Mouse (Mus musculus) limb, embryonic 15.5 days (tissue): ENCODE measurements at regions not wholly inside any gene's neighbourhood (a gene's known extent, or its start where the extent isn't known, plus 50 kb on each side); places are given as distances from the start of the nearest gene placed in this dataset.

ENCODE experiments used
- ATAC-seq: fragments of 200-750 bp; cut with Nextera tagmentation; 2 replicates; pipeline ENCODE4 v1.8.0; 2017; ENCODE audit warnings: low read depth, moderate TSS enrichment; ENCODE audit not compliant: insufficient number of reproducible peaks, low FRiP score, low TSS enrichment
- H3K27ac ChIP-seq: fragments of 300-500 bp; sonication (generic); 2 replicates; pipeline ENCODE4 v1.5.1; 2015; ENCODE audit warnings: moderate library complexity, mild to moderate bottlenecking, inconsistent platforms
- H3K27me3 ChIP-seq: fragments of 300-500 bp; sonication (generic); 2 replicates; pipeline ENCODE4 v1.6.1; 2015; ENCODE audit warnings: inconsistent platforms
- H3K36me3 ChIP-seq: fragments of 300-500 bp; sonication (generic); 2 replicates; pipeline ENCODE4 v1.6.1; 2015; ENCODE audit warnings: inconsistent platforms
- H3K4me1 ChIP-seq: fragments of 300-500 bp; sonication (generic); 2 replicates; pipeline ENCODE4 v1.6.1; 2015; ENCODE audit warnings: inconsistent platforms
- H3K4me2 ChIP-seq: fragments of 300-500 bp; sonication (generic); 2 replicates; pipeline ENCODE4 v1.6.1; 2015; ENCODE audit warnings: mild to moderate bottlenecking, inconsistent platforms
- H3K4me3 ChIP-seq: fragments of 300-500 bp; sonication (generic); 2 replicates; pipeline ENCODE4 v1.5.1; 2015; ENCODE audit warnings: mild to moderate bottlenecking, inconsistent platforms
- H3K9ac ChIP-seq: fragments of 300-500 bp; sonication (generic); 2 replicates; pipeline ENCODE4 v1.6.1; 2015; ENCODE audit warnings: inconsistent platforms
- H3K9me3 ChIP-seq: fragments of 300-500 bp; sonication (generic); 2 replicates; pipeline ENCODE4 v1.6.1; 2016; ENCODE audit warnings: inconsistent platforms
- WGBS: fragments of 180-500 bp; shearing (Covaris S2); methylation state at CpG from one replicate; pipeline ENCODE4 v1.1.7; 2015; 5-methylcytosine and 5-hydroxymethylcytosine counted together

DNA sequence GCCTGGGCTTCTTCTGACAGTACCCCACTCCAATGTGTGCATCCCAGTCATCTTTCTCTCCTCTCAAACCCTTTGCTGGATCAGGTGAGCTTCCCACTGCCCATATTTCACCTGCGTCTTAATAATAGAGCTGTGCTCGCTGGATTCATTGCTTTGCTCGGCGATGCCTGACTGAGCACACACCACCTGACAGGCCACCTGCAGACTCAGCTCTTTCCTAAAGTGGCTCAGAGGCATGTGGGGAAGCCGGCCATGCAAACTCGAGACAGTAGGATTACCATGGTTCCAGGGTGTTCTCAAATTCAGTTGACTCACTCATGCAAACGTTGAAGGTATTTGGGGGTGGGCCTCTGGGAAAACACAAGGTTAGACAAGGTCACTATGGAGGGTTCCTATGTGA is 131.8 kb upstream of the Sh3bp4 start:
- no peaks in the 10 kb centered on the region for H3K4me1 ChIP-seq
- H3K4me3 ChIP-seq = no peak overlapping the region
- H3K27me3 ChIP-seq = no peaks in the 10 kb centered on the region
- no peaks in the 10 kb centered on the region for H3K36me3 ChIP-seq
- H3K27ac ChIP-seq = no peak overlapping the region
- H3K4me2 ChIP-seq = no peak overlapping the region
- WGBS = 59% methylated on average over 7 of the region's 7 CpGs
- no peak overlapping the region for H3K9ac ChIP-seq
- 0 out of 2 replicates have a peak, but pooled peaks cover 3% of the 10 kb centered on the region for H3K9me3 ChIP-seq
- no peak for ATAC-seq

- no peaks in the 10 kb centered on the region for H3K36me3 ChIP-seq
- H3K27me3 ChIP-seq = no peaks in the 10 kb centered on the region
- H3K4me1 ChIP-seq = no peaks in the 10 kb centered on the region
- ATAC-seq = no peak
- no peak overlapping the region for H3K4me3 ChIP-seq
- H3K9ac ChIP-seq = no peak overlapping the region
- H3K4me2 ChIP-seq = no peak overlapping the region
- 41% methylated on average over 8 of the region's 8 CpGs for WGBS
- no peaks in the 10 kb centered on the region for H3K9me3 ChIP-seq
- H3K27ac ChIP-seq = no peak overlapping the region
Measured at GRCm38 (mm10) chr1:88943039-88943438, 127.2 kb upstream of the Sh3bp4 start.

DNA sequence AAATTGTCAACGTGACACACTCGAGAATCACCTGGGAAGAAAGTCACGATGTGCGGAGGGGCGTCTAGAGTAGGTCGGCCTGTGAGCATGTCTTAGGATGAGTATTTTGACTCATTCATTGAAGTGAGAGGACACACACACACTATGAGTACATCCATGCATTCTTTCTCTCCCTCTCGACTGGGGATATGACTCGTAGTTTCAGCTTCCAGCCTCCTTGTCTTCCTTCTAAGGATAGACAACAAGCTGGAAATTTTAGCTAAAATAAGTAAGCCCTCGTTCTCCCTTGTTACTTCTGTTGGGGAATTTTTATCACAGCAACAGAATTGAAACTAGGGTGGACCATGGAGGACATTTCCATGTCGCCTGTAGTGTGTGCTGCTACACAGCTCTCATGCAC is 124.3 kb upstream of the Sh3bp4 start:
- Histone ChIP-seq H3K9me3 (0 out of 2 replicates have a peak, but pooled peaks cover 3% of the 10 kb centered on the region), H3K4me1 (no peaks in the 10 kb centered on the region), H3K4me2 (no peak overlapping the region), H3K27ac (no peak overlapping the region), H3K36me3 (no peaks in the 10 kb centered on the region), H3K27me3 (no peaks in the 10 kb centered on the region), H3K9ac (no peak overlapping the region), H3K4me3 (no peak overlapping the region)
- ATAC-seq = no peak
- WGBS = 84% methylated on average over 10 of the region's 10 CpGs

DNA sequence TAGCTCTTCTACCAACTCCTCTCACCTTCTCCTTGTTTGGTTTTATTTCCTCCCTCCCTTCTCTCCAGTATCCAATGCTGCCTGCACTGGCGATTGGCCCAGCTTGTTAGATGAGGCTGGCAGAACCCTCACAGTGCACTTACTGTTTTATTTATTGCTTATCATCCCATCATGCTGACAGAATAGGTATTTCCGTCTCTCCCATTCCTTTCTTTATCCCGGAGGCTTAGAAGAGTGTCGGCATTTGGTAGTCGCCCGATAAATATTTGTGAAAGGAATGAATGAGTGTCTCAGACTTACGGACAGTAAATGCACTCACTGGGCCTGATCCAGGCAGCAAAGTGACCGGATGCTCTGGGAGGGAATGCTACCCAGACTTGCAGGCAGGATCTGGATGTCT is 123.8 kb upstream of the Sh3bp4 start:
- Histone ChIP-seq H3K27ac (no peak overlapping the region), H3K4me3 (no peak overlapping the region), H3K27me3 (no peaks in the 10 kb centered on the region), H3K4me1 (no peaks in the 10 kb centered on the region), H3K9me3 (0 out of 2 replicates have a peak, but pooled peaks cover 3% of the 10 kb centered on the region), H3K36me3 (no peaks in the 10 kb centered on the region), H3K4me2 (no peak overlapping the region), H3K9ac (no peak overlapping the region)
- ATAC-seq = no peak
- WGBS = 80% methylated on average over 8 of the region's 8 CpGs

GRCm38 (mm10) chr1:88949911-88950310 is 120.3 kb upstream of the Sh3bp4 start:
- H3K4me2 ChIP-seq = no peak overlapping the region
- no peaks in the 10 kb centered on the region for H3K27me3 ChIP-seq
- H3K9me3 ChIP-seq = 0 out of 2 replicates have a peak, but pooled peaks cover 3% of the 10 kb centered on the region
- no peak overlapping the region for H3K27ac ChIP-seq
- ATAC-seq = no peak
- no peaks in the 10 kb centered on the region for H3K4me1 ChIP-seq
- H3K4me3 ChIP-seq = no peak overlapping the region
- no peak overlapping the region for H3K9ac ChIP-seq
- no peaks in the 10 kb centered on the region for H3K36me3 ChIP-seq
- WGBS = 86% methylated on average over 1 of the region's 1 CpGs

GRCm38 (mm10) chr1:88953516-88953915 is 116.7 kb upstream of the Sh3bp4 start:
- Histone ChIP-seq H3K9me3 (0 out of 2 replicates have a peak, but pooled peaks cover 3% of the 10 kb centered on the region), H3K27me3 (no peaks in the 10 kb centered on the region), H3K4me1 (no peaks in the 10 kb centered on the region), H3K27ac (no peak overlapping the region), H3K4me2 (no peak overlapping the region), H3K9ac (no peak overlapping the region), H3K36me3 (no peaks in the 10 kb centered on the region), H3K4me3 (no peak overlapping the region)
- ATAC-seq = no peak
- 82% methylated on average over 4 of the region's 4 CpGs for WGBS

GRCm38 (mm10) chr1:88954784-88955183 is 115.4 kb upstream of the Sh3bp4 start:
- ATAC-seq = no peak
- Histone ChIP-seq H3K27ac (no peak overlapping the region), H3K4me2 (no peak overlapping the region), H3K9ac (no peak overlapping the region), H3K4me1 (no peaks in the 10 kb centered on the region), H3K4me3 (no peak overlapping the region), H3K36me3 (no peaks in the 10 kb centered on the region), H3K9me3 (no peaks in the 10 kb centered on the region), H3K27me3 (no peaks in the 10 kb centered on the region)
- 84% methylated on average over 5 of the region's 5 CpGs for WGBS

DNA sequence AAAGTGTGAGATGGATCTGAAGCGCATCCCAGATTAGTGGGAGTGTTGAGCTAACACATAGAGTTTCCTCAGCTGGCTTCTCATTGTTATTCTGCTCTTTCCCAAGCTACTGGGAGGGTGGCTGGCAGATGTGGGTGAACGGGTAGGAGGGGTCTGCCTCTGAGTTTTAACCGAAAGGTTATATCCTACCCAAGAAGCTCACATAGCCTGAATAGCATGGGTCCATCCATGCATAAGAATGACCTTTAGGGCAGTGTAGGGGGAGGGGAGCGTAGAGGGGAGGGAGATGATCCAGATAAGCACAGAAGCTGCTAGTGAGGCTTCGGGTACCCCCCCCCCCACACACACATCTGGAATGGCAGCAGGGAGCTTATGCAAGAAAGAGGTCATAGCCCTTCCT is 113.2 kb upstream of the Sh3bp4 start:
- no peaks in the 10 kb centered on the region for H3K4me1 ChIP-seq
- H3K9me3 ChIP-seq = no peaks in the 10 kb centered on the region
- no peaks in the 10 kb centered on the region for H3K27me3 ChIP-seq
- H3K27ac ChIP-seq = no peak overlapping the region
- WGBS = 79% methylated on average over 5 of the region's 5 CpGs
- H3K36me3 ChIP-seq = no peaks in the 10 kb centered on the region
- H3K9ac ChIP-seq = no peak overlapping the region
- H3K4me3 ChIP-seq = no peak overlapping the region
- no peak for ATAC-seq
- H3K4me2 ChIP-seq = no peak overlapping the region

- no peaks in the 10 kb centered on the region for H3K4me1 ChIP-seq
- H3K27me3 ChIP-seq = no peaks in the 10 kb centered on the region
- H3K9me3 ChIP-seq = no peaks in the 10 kb centered on the region
- no peak for ATAC-seq
- H3K4me2 ChIP-seq = no peak overlapping the region
- no peak overlapping the region for H3K27ac ChIP-seq
- 43% methylated on average over 4 of the region's 4 CpGs for WGBS
- H3K36me3 ChIP-seq = no peaks in the 10 kb centered on the region
- no peak overlapping the region for H3K9ac ChIP-seq
- no peak overlapping the region for H3K4me3 ChIP-seq
Measured at GRCm38 (mm10) chr1:88959715-88960114, 110.5 kb upstream of the Sh3bp4 start.

GRCm38 (mm10) chr1:88960142-88960541 is 110.1 kb upstream of the Sh3bp4 start:
- Histone ChIP-seq H3K4me3 (no peak overlapping the region), H3K4me1 (no peaks in the 10 kb centered on the region), H3K27ac (no peak overlapping the region), H3K9me3 (no peaks in the 10 kb centered on the region), H3K9ac (no peak overlapping the region), H3K4me2 (no peak overlapping the region), H3K36me3 (no peaks in the 10 kb centered on the region), H3K27me3 (no peaks in the 10 kb centered on the region)
- 89% methylated on average over 11 of the region's 11 CpGs for WGBS
- ATAC-seq = no peak

- Histone ChIP-seq H3K27me3 (no peaks in the 10 kb centered on the region), H3K9ac (no peak overlapping the region), H3K27ac (no peak overlapping the region), H3K4me3 (no peak overlapping the region), H3K4me2 (no peak overlapping the region), H3K4me1 (no peaks in the 10 kb centered on the region), H3K36me3 (no peaks in the 10 kb centered on the region), H3K9me3 (no peaks in the 10 kb centered on the region)
- ATAC-seq = no peak
- WGBS = 77% methylated on average over 14 of the region's 14 CpGs
Measured at GRCm38 (mm10) chr1:88964045-88964747, 106.0 kb upstream of the Sh3bp4 start.

DNA sequence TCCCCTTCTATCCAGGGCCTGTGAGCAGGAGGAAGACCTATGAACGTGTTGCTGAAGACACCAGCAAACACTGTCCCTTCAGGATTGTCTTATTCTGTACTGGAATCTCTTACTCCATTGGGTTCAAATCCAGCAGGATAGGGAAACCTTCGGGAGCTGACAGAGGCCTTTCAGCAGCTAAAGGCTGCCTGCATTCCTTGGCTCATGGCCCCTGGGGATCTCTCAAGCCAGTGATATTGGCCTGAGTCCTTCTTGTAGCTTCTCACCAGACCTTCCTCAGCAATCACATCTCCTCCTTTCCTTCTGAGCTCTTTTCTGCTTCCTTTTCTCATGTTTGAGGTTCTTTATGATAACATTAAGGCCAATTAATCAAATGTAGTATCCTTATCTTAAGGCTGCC is 103.8 kb upstream of the Sh3bp4 start:
- 79% methylated on average over 2 of the region's 2 CpGs for WGBS
- no peaks in the 10 kb centered on the region for H3K4me1 ChIP-seq
- H3K36me3 ChIP-seq = no peaks in the 10 kb centered on the region
- H3K4me2 ChIP-seq = no peak overlapping the region
- H3K27me3 ChIP-seq = no peaks in the 10 kb centered on the region
- H3K9ac ChIP-seq = no peak overlapping the region
- no peak overlapping the region for H3K4me3 ChIP-seq
- no peak overlapping the region for H3K27ac ChIP-seq
- ATAC-seq = no peak
- H3K9me3 ChIP-seq = no peaks in the 10 kb centered on the region

- Histone ChIP-seq H3K36me3 (no peaks in the 10 kb centered on the region), H3K9ac (no peak overlapping the region), H3K9me3 (no peaks in the 10 kb centered on the region), H3K27ac (no peak overlapping the region), H3K4me3 (no peak overlapping the region), H3K4me1 (no peaks in the 10 kb centered on the region), H3K4me2 (no peak overlapping the region), H3K27me3 (no peaks in the 10 kb centered on the region)
- WGBS = 82% methylated on average over 7 of the region's 7 CpGs
- no peak for ATAC-seq
Measured at GRCm38 (mm10) chr1:88968142-88968541, 102.1 kb upstream of the Sh3bp4 start.
